Mouse (Mus musculus): ENCODE results near the gene Gimap8. TPM values are rescaled to one million over a fixed set of nuclear protein-coding genes. Genes with fewer than 3 reads are reported as not detected.
"Not testable (repeated sequence)": the region's sequence is repeated elsewhere in the genome, so short reads cannot be mapped to it uniquely, and the experiment has no call there.

Gene Gimap8
- total RNA-seq (2015; ENCODE audit: low replicate concordance), result 1.8 and 7.5 TPM in 2 replicates
- total RNA-seq (2017; ENCODE audit: low replicate concordance), result 1.8 and 6.7 TPM in 2 replicates

DNA sequence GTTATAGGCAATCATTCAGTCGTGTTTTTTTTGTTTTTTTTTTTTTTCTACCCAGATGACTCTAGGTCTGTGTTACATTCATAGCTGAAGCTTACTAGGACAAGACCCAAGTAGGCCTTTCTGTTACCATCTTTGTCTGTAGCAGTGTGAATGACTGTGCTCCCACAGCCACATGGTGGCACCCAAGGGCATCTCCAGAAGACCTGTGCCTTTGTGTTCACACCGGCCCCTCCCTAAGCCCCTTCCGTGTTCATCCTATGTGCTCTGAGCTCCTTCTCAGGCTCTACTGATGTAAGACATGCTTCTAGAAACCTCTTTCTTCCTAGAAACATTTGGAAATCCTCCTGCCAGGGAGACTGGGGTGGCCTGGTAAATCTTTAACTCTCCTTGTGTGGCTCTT, at the start of gene Gimap8:
Gimap8 (plus strand) TSS at position 240 of the 400 bp plus-strand sequence.
- no peak for ATAC-seq (replicated peaks; ENCODE audit: low FRiP score, poor library complexity, severe bottlenecking)

- ATAC-seq (replicated peaks; ENCODE audit: low FRiP score, poor library complexity, severe bottlenecking), result no peak
These were observed 46.4 kb upstream of the Gimap8 start for GRCm38 (mm10) chr6:48600594-48600993.

GRCm38 (mm10) chr6:48601271-48602079, 45.6 kb upstream of the Gimap8 start, which contains the start of gene Zfp775:
Gene Zfp775 (plus strand): TSS chr6:48602063.
- peak; percentile 99 for ATAC-seq (replicated peaks; ENCODE audit: low FRiP score, poor library complexity, severe bottlenecking)

DNA sequence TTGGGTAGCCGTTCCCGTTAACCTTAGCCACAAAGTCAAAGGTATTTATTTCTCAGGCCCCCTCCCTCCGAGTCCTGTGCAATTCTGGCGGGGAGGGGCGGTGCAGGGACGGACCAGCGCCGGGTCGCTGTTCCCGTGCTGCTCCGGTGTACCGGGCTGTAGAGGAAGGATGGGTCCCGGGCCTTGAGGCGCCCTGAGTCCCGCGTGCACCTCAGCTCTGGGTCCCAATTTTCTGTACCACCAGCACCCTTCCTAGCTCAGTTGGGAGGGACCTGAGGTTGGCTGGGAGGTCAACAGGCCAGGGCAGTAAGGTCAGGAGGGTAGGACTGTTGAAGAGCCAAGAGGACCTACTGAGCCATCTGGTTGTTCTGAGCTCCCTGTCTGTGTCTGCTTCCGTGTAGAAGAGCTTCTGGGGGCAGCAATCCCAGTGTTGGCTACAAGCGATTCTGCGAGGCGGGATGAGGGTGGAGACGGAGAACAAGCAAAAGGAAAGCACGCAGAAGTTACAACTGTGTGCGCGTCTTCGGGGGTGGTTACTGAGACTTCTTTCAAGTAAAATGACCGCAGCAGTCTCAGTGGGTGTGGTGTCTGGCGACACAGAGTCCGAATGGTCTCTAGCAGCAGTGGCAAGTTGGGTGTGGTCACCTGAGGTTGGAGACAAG, 44.8 kb upstream of the Gimap8 start:
- peak; percentile 58 for ATAC-seq (replicated peaks; ENCODE audit: low FRiP score, poor library complexity, severe bottlenecking)

- no peak for ATAC-seq (replicated peaks; ENCODE audit: low FRiP score, poor library complexity, severe bottlenecking)
These were observed 38.9 kb upstream of the Gimap8 start for GRCm38 (mm10) chr6:48608124-48608523.

DNA sequence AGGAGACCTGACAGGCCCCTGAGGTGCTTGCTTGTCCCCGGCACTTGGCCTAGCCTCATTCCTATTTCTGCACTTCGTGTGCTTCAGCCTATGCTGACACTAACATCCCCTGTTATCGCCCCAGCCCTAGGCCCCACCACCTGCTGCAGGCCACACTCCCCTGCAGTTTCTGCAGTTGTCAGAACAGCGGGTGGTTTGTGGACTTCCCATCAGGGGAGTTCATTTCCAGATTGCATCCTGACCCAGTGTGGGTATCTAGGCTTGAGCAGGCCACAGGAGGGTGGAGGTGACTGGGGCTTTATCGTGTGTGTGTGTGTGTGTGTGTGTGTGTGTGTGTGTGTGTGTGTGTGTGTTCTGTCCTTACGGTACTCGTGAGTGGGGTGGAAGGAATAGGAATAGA, 37.5 kb upstream of the Gimap8 start:
- ATAC-seq (replicated peaks; ENCODE audit: low FRiP score, poor library complexity, severe bottlenecking), result no peak

DNA sequence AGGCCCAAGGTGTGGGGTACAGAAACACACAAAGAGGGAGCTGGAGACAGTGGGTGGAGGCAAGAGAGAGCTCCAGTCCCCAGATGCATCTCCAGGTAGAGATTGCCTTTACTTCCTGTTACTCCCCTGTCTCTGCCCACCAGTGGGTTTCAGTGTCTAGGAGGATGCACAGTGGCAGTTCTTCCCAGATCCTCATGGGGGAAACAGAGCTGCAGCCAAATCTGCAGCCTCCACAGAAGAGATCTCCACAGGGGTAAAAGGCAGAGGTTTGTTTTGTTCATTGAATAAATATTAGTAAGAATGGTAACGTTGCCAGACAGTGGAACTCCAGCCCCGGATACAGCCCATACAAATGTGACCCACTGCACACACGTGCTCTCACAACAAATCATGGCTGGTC, 36.4 kb upstream of the Gimap8 start:
- ATAC-seq (replicated peaks; ENCODE audit: low FRiP score, poor library complexity, severe bottlenecking), result no peak; the same call in 1 of the 2 replicates

GRCm38 (mm10) chr6:48613464-48613863, 33.6 kb upstream of the Gimap8 start:
- no peak for ATAC-seq (replicated peaks; ENCODE audit: low FRiP score, poor library complexity, severe bottlenecking)

GRCm38 (mm10) chr6:48614756-48615155, 32.3 kb upstream of the Gimap8 start:
- ATAC-seq (replicated peaks; ENCODE audit: low FRiP score, poor library complexity, severe bottlenecking), result no peak

DNA sequence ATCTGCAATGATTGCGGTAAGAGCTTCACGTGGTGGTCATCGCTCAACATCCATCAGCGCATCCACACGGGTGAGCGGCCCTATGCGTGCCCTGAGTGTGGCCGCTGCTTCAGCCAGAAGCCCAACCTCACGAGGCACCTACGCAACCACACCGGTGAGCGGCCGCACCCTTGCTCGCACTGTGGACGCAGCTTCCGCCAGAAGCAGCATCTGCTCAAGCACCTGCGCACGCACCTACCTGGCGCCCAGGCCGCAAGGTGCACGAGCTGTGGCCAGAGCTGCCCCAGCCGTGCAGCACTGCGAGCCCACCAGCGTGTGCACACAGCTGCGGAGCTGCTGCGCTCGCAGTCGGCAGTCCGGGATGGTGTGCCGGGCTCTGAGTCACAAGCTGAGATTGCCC, 27.0 kb upstream of the Gimap8 start:
- ATAC-seq (replicated peaks; ENCODE audit: low FRiP score, poor library complexity, severe bottlenecking), result no peak

- not testable (repeated sequence) for ATAC-seq (replicated peaks; ENCODE audit: low FRiP score, poor library complexity, severe bottlenecking)
These were observed 24.7 kb upstream of the Gimap8 start for GRCm38 (mm10) chr6:48622186-48622843.

- ATAC-seq (replicated peaks; ENCODE audit: low FRiP score, poor library complexity, severe bottlenecking), result no peak
These were observed 23.6 kb upstream of the Gimap8 start for GRCm38 (mm10) chr6:48623460-48623859.

DNA sequence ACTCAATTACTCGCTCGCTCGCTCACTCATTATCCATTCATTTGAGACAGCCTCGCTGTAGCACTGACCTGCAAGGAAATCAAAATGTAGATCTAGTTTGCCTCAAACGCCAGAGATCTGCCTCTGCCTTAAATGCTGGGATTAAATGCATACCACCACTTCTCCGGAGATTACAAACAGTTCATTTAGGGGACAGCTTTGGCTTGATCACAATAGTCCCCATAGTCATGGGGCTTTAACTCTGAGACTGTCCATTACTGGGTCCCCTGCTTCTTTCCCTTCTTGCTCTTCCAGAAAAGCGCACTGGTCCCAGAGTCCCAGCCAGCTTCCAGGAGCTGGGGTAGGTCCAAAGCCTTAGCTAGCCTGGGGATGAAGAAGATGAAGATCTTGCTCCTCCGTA, 20.6 kb upstream of the Gimap8 start, which contains the start of gene AI854703:
AI854703 (plus strand) TSS at position 301 of the 400 bp plus-strand sequence.
- no peak for ATAC-seq (replicated peaks; ENCODE audit: low FRiP score, poor library complexity, severe bottlenecking)

DNA sequence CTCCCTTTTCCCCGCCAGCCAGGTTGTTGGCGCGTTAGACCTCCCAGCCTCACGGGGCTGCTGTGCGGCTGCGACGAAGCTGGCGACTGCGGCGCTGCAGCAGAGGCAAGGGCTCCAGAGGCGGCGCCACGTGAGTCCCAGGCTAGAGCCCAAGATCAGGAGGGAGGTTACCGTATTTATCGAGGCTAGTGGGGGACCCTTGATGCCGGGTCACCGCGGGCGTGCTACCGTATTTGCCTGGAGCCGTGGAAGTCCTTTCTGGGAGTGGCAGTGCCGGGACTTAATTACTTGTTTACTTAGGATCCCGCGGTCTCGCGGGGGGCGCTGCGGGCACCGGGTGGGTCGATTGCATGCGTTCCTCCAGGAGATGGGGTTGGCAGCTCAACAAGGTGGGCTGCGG, 20.1 kb upstream of the Gimap8 start:
- ATAC-seq (replicated peaks; ENCODE audit: low FRiP score, poor library complexity, severe bottlenecking), result no peak

- ATAC-seq (replicated peaks; ENCODE audit: low FRiP score, poor library complexity, severe bottlenecking), result no peak
These were observed 19.5 kb upstream of the Gimap8 start for GRCm38 (mm10) chr6:48627511-48627924.

GRCm38 (mm10) chr6:48628377-48628776, 18.7 kb upstream of the Gimap8 start:
- ATAC-seq (replicated peaks; ENCODE audit: low FRiP score, poor library complexity, severe bottlenecking), result no peak

DNA sequence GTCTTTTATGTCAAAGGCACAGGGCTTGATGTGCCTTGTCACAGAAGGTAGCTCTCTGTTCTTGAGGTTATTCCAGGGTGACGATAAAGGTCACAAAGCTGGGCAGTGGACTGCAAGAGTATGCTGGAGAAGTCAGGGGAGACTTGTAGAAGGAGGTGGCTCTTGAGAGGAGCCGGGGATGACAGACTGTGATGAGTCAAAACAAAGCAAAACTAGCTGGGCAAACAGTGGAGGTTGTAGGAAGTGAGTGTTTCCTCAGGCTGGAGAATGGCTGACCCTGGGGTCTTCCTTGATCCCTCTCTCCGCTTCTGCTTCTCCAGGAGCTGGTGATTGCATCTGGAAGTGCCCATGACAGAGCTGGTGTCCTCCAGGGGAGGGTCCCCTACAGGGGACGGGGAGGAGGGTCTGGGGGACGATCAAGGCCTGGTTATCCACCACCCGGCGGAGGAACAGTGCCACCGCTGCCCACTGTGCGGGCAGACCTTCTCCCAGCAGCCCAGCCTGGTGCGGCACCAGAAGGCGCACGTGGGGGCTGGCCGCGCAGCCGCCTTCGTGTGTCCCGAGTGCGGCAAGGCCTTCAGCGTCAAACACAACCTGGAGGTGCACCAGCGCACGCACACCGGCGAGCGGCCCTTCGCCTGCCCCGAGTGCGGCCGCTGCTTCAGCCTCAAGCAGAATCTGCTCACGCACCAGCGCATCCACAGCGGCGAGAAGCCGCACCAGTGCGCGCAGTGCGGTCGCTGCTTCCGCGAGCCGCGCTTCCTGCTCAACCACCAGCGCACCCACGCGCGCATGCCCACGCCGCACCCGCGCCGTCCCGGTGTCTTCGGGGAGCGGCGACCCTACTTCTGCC, 18.0 kb upstream of the Gimap8 start:
- ATAC-seq (replicated peaks; ENCODE audit: low FRiP score, poor library complexity, severe bottlenecking), result no peak

- no peak for ATAC-seq (replicated peaks; ENCODE audit: low FRiP score, poor library complexity, severe bottlenecking)
These were observed 17.4 kb upstream of the Gimap8 start for GRCm38 (mm10) chr6:48629661-48630034.

GRCm38 (mm10) chr6:48630831-48631230, 16.2 kb upstream of the Gimap8 start:
- no peak for ATAC-seq (replicated peaks; ENCODE audit: low FRiP score, poor library complexity, severe bottlenecking)

- no peak for ATAC-seq (replicated peaks; ENCODE audit: low FRiP score, poor library complexity, severe bottlenecking)
These were observed 11.9 kb upstream of the Gimap8 start for GRCm38 (mm10) chr6:48635105-48635504.

Measured in erythroid progenitor cell, adult 5-6 weeks (primary cell).